Mouse (Mus musculus): Measurements from ENCODE around the gene Uts2r. TPM values are rescaled to one million over a fixed set of nuclear protein-coding genes. Genes with fewer than 3 reads are reported as not detected.
A peak's percentile ranks its signal among the peaks of the same experiment; 100 is the strongest.

Gene Uts2r
- polyA plus RNA-seq, 1 experiment = not detected

GRCm38 (mm10) chr11:121160636-121161346, 720 bp downstream of the Uts2r start:
- H3K27ac ChIP-seq (ENCODE audit: insufficient read depth, low read length) = no peak overlapping the region
- H3K4me3 ChIP-seq (ENCODE audit: extremely low read depth, insufficient read depth, insufficient read length) = no peak overlapping the region
- no peaks in the 10 kb centered on the region for H3K36me3 ChIP-seq (ENCODE audit: control insufficient read depth, insufficient read depth, low read length)
- H3K4me1 ChIP-seq (ENCODE audit: control insufficient read depth, insufficient read depth, insufficient read length) = no peaks in the 10 kb centered on the region
- no peak for TF ChIP-seq CTCF (IDR thresholded peaks at IDR 0.05; ENCODE audit: extremely low read depth, insufficient read depth, insufficient read length, insufficient replicate concordance)
- TF ChIP-seq POLR2A (IDR thresholded peaks at IDR 0.05; ENCODE audit: low read depth, low read length) = no peak
- 91% methylated on average over 26 of the region's 26 CpGs for WGBS
- no peak for DNase-seq (ENCODE audit: low read depth in 1 of 2, low spot score in 2 of 2)
- 0 out of 2 replicates have a peak, but pooled peaks cover 2% of the 10 kb centered on the region for H3K27me3 ChIP-seq (ENCODE audit: control insufficient read depth, insufficient read depth, low read length)

- no peak overlapping the region for H3K4me3 ChIP-seq (ENCODE audit: extremely low read depth, insufficient read depth, insufficient read length)
These were observed 3.7 kb downstream of the Uts2r start for GRCm38 (mm10) chr11:121163751-121164150.

GRCm38 (mm10) chr11:121173203-121173602, 13.1 kb downstream of the Uts2r start:
- Histone ChIP-seq H3K27me3 (ENCODE audit: control insufficient read depth, insufficient read depth, low read length) (no peaks in the 10 kb centered on the region), H3K36me3 (ENCODE audit: control insufficient read depth, insufficient read depth, low read length) (no peaks in the 10 kb centered on the region), H3K4me1 (ENCODE audit: control insufficient read depth, insufficient read depth, insufficient read length) (no peaks in the 10 kb centered on the region), H3K4me3 (ENCODE audit: extremely low read depth, insufficient read depth, insufficient read length) (no peak overlapping the region), H3K27ac (ENCODE audit: insufficient read depth, low read length) (no peak overlapping the region)
- TF ChIP-seq CTCF (IDR thresholded peaks at IDR 0.05; ENCODE audit: extremely low read depth, insufficient read depth, insufficient read length, insufficient replicate concordance) (no peak), POLR2A (IDR thresholded peaks at IDR 0.05; ENCODE audit: low read depth, low read length) (no peak)
- WGBS = 80% methylated on average over 5 of the region's 5 CpGs
- DNase-seq (ENCODE audit: low read depth in 1 of 2, low spot score in 2 of 2) = no peak

More at GRCm38 (mm10) chr11:121163751-121164150, 3.7 kb downstream of the Uts2r start:
- Histone ChIP-seq H3K27me3 (ENCODE audit: control insufficient read depth, insufficient read depth, low read length) (no peaks in the 10 kb centered on the region), H3K27ac (ENCODE audit: insufficient read depth, low read length) (no peak overlapping the region), H3K4me1 (ENCODE audit: control insufficient read depth, insufficient read depth, insufficient read length) (no peaks in the 10 kb centered on the region), H3K36me3 (ENCODE audit: control insufficient read depth, insufficient read depth, low read length) (no peaks in the 10 kb centered on the region)
- TF ChIP-seq CTCF (IDR thresholded peaks at IDR 0.05; ENCODE audit: extremely low read depth, insufficient read depth, insufficient read length, insufficient replicate concordance) (no peak), POLR2A (IDR thresholded peaks at IDR 0.05; ENCODE audit: low read depth, low read length) (no peak)
- WGBS = 90% methylated on average over 4 of the region's 4 CpGs
- no peak for DNase-seq (ENCODE audit: low read depth in 1 of 2, low spot score in 2 of 2)

GRCm38 (mm10) chr11:121174234-121174633, 14.2 kb downstream of the Uts2r start:
- DNase-seq (ENCODE audit: low read depth in 1 of 2, low spot score in 2 of 2) = no peak
- H3K4me3 ChIP-seq (ENCODE audit: extremely low read depth, insufficient read depth, insufficient read length) = no peak overlapping the region
- TF ChIP-seq CTCF (IDR thresholded peaks at IDR 0.05; ENCODE audit: extremely low read depth, insufficient read depth, insufficient read length, insufficient replicate concordance) (no peak), POLR2A (IDR thresholded peaks at IDR 0.05; ENCODE audit: low read depth, low read length) (no peak)
- H3K27me3 ChIP-seq (ENCODE audit: control insufficient read depth, insufficient read depth, low read length) = no peaks in the 10 kb centered on the region
- H3K4me1 ChIP-seq (ENCODE audit: control insufficient read depth, insufficient read depth, insufficient read length) = no peaks in the 10 kb centered on the region
- no peak overlapping the region for H3K27ac ChIP-seq (ENCODE audit: insufficient read depth, low read length)
- 78% methylated on average over 3 of the region's 3 CpGs for WGBS
- H3K36me3 ChIP-seq (ENCODE audit: control insufficient read depth, insufficient read depth, low read length) = no peaks in the 10 kb centered on the region

GRCm38 (mm10) chr11:121176285-121177270, 16.5 kb downstream of the Uts2r start:
- Histone ChIP-seq H3K4me1 (ENCODE audit: control insufficient read depth, insufficient read depth, insufficient read length) (no peaks in the 10 kb centered on the region), H3K27me3 (ENCODE audit: control insufficient read depth, insufficient read depth, low read length) (no peaks in the 10 kb centered on the region), H3K27ac (ENCODE audit: insufficient read depth, low read length) (no peak overlapping the region), H3K36me3 (ENCODE audit: control insufficient read depth, insufficient read depth, low read length) (no peaks in the 10 kb centered on the region; the same call in 1 of the 2 replicates), H3K4me3 (ENCODE audit: extremely low read depth, insufficient read depth, insufficient read length) (no peak overlapping the region)
- WGBS = 72% methylated on average over 12 of the region's 12 CpGs
- peak; percentile 18 to 31 for DNase-seq (ENCODE audit: low read depth in 1 of 2, low spot score in 2 of 2)
- TF ChIP-seq CTCF (IDR thresholded peaks at IDR 0.05; ENCODE audit: extremely low read depth, insufficient read depth, insufficient read length, insufficient replicate concordance) (peak; percentile 82; the same call in 1 of the 2 replicates), POLR2A (IDR thresholded peaks at IDR 0.05; ENCODE audit: low read depth, low read length) (no peak)

GRCm38 (mm10) chr11:121189681-121190080, 29.6 kb downstream of the Uts2r start:
- 92% methylated on average over 3 of the region's 3 CpGs for WGBS
- Histone ChIP-seq H3K4me3 (ENCODE audit: extremely low read depth, insufficient read depth, insufficient read length) (no peak overlapping the region), H3K27ac (ENCODE audit: insufficient read depth, low read length) (no peak overlapping the region), H3K27me3 (ENCODE audit: control insufficient read depth, insufficient read depth, low read length) (no peaks in the 10 kb centered on the region), H3K4me1 (ENCODE audit: control insufficient read depth, insufficient read depth, insufficient read length) (no peaks in the 10 kb centered on the region), H3K36me3 (ENCODE audit: control insufficient read depth, insufficient read depth, low read length) (no peaks in the 10 kb centered on the region; the same call in 1 of the 2 replicates)
- DNase-seq (ENCODE audit: low read depth in 1 of 2, low spot score in 2 of 2) = no peak
- TF ChIP-seq CTCF (IDR thresholded peaks at IDR 0.05; ENCODE audit: extremely low read depth, insufficient read depth, insufficient read length, insufficient replicate concordance) (no peak), POLR2A (IDR thresholded peaks at IDR 0.05; ENCODE audit: low read depth, low read length) (no peak)

Data from spleen, adult 2 months (tissue).